ENCODE assay signal across 13 mouse cellular contexts in genomic region chr7:45574472-45575379, GRCm38 (mm10). TPM values are rescaled to one million over a fixed set of nuclear protein-coding genes. Genes with fewer than 3 reads are reported as not detected.
DNase-seq lines count a peak whose midpoint lies in the region; ATAC-seq lines count a peak whose summit lies in the region.
"Had no signal": no experiment of that assay in that cellular context is flagged by ENCODE, and none has a peak within 500 bp of the region (broad histone marks: within the 10 kb centered on the region; RNA-seq: fewer than 3 reads in every experiment).

No protein-coding gene starts in this region.

- no peak overlapping the region for H3K4me3 ChIP-seq in neural tube, embryonic 13.5 days
- peak overlapping the region; percentile 48 for H3K4me3 ChIP-seq in liver, embryonic 11.5 days (ENCODE audit: low read depth, low read length)
- H3K4me3 ChIP-seq: embryonic facial prominence, embryonic 15.5 days had no signal

- no peak for DNase-seq in neural tube, embryonic 10.5 days (ENCODE audit: extremely low spot score, low spot score)
- peak; percentile 88 for DNase-seq in kidney, adult 9 months
- DNase-seq in liver, embryonic 11.5 days (ENCODE audit: low spot score) = no peak
- no peak for DNase-seq in gastrocnemius, adult 18-20 months (ENCODE audit: low spot score)
- DNase-seq in layer of hippocampus, adult 9-11 months = no peak
- DNase-seq: cerebellum, adult 8-10 months; heart, postnatal 36 days had no signal

- no peak overlapping the region for H3K4me2 ChIP-seq in neural tube, embryonic 13.5 days
- peak overlapping the region; percentile 54 for H3K4me2 ChIP-seq in liver, embryonic 11.5 days
- H3K4me2 ChIP-seq: embryonic facial prominence, embryonic 15.5 days had no signal

- 86% methylated on average over 15 of the region's 15 CpGs for WGBS in neural tube, embryonic 13.5 days
- 76% methylated on average over 15 of the region's 15 CpGs for WGBS in liver, embryonic 11.5 days

- H3K9me3 ChIP-seq in neural tube, embryonic 13.5 days = no peaks in the 10 kb centered on the region
- no peaks in the 10 kb centered on the region for H3K9me3 ChIP-seq in liver, embryonic 11.5 days (ENCODE audit: control insufficient read depth, low read length)
- H3K9me3 ChIP-seq: embryonic facial prominence, embryonic 15.5 days had no signal

- H3K27me3 ChIP-seq in neural tube, embryonic 13.5 days = no peaks in the 10 kb centered on the region
- no peaks in the 10 kb centered on the region for H3K27me3 ChIP-seq in liver, embryonic 11.5 days (replicated peaks; ENCODE audit: control insufficient read depth, insufficient read depth, low read length)
- H3K27me3 ChIP-seq: embryonic facial prominence, embryonic 15.5 days had no signal

- H3K9ac ChIP-seq in neural tube, embryonic 13.5 days = 0 out of 2 replicates have a peak overlapping the region, but pooled peaks have one; percentile 26
- peak overlapping the region; percentile 1; the same call in 1 of the 2 replicates for H3K9ac ChIP-seq in liver, embryonic 11.5 days (ENCODE audit: low read depth, low read length)
- H3K9ac ChIP-seq: embryonic facial prominence, embryonic 15.5 days had no signal

- no peak overlapping the region for H3K27ac ChIP-seq in neural tube, embryonic 13.5 days (replicated peaks)
- peak overlapping the region; percentile 38 for H3K27ac ChIP-seq in liver, embryonic 11.5 days (ENCODE audit: low read depth, low read length)
- H3K27ac ChIP-seq: embryonic facial prominence, embryonic 15.5 days had no signal

- H3K4me1 ChIP-seq in neural tube, embryonic 13.5 days (replicated peaks) = peaks cover 17% of the 10 kb centered on the region
- peaks cover 30% of the 10 kb centered on the region for H3K4me1 ChIP-seq in liver, embryonic 11.5 days (replicated peaks; ENCODE audit: control insufficient read depth, insufficient read depth, low read length)

- peaks cover 19% of the 10 kb centered on the region for H3K36me3 ChIP-seq in neural tube, embryonic 13.5 days
- peaks cover 11% of the 10 kb centered on the region for H3K36me3 ChIP-seq in liver, embryonic 11.5 days (ENCODE audit: control insufficient read depth, insufficient read depth, low read length)

- no peak for ATAC-seq in neural tube, embryonic 13.5 days (ENCODE audit: low read depth)
- ATAC-seq in liver, embryonic 11.5 days (replicated peaks; ENCODE audit: low FRiP score) = no peak
- ATAC-seq in cerebellum, adult (ENCODE audit: insufficient number of reproducible peaks, low FRiP score, low TSS enrichment) = no peak
- ATAC-seq: midbrain, embryonic 16.5 days had no signal

RNA-seq across cellular contexts. Expression of gene Bcat2, which starts 4.8 kb away (rescaled TPM):
- polyA plus RNA-seq in neural tube, embryonic 13.5 days (2015; fragmentation: Nextera tagmentation; extraction: Ambion mirVana) = 24.0 and 24.1 TPM in 2 replicates
- 84.7 and 90.1 TPM in 2 replicates for polyA plus RNA-seq in liver, embryonic 11.5 days (2014; fragmentation: Nextera tagmentation; extraction: Ambion mirVana)
- 10 to 100 TPM; 95.0 to 98.1 TPM for total RNA-seq in gastrocnemius, adult 18-20 months (2021)

RNA-seq across cellular contexts. Expression of gene Hsd17b14, which starts 20.0 kb away (rescaled TPM):
- polyA plus RNA-seq in neural tube, embryonic 13.5 days (2015; fragmentation: Nextera tagmentation; extraction: Ambion mirVana) = 0.52 and 1.7 TPM in 2 replicates
- 2.8 and 5.4 TPM in 2 replicates for polyA plus RNA-seq in liver, embryonic 11.5 days (2014; fragmentation: Nextera tagmentation; extraction: Ambion mirVana)
- 1 to 10 TPM in 1 of 2 experiments, under 1 TPM in 1; 0.91 to 1.9 TPM for total RNA-seq in gastrocnemius, adult 18-20 months (2021)
- total RNA-seq: layer of hippocampus, adult 8-10 months had no signal

RNA-seq across cellular contexts. Expression of gene Fgf21, which starts 40.6 kb away (rescaled TPM):
- not detected in 2 replicates for polyA plus RNA-seq in neural tube, embryonic 13.5 days (2015; fragmentation: Nextera tagmentation; extraction: Ambion mirVana)
- polyA plus RNA-seq in liver, embryonic 11.5 days (2014; fragmentation: Nextera tagmentation; extraction: Ambion mirVana) = 0.23 TPM in 1 of 2 replicates, not detected in the other
- total RNA-seq in gastrocnemius, adult 18-20 months (2021) = not detected
- total RNA-seq: heart, postnatal 36 days; layer of hippocampus, adult 8-10 months had no signal
- polyA plus RNA-seq: limb, embryonic 11.5 days; midbrain, embryonic 16.5 days had no signal

RNA-seq across cellular contexts. Expression of gene Fut1, which starts 42.4 kb away (rescaled TPM):
- polyA plus RNA-seq in neural tube, embryonic 13.5 days (2015; fragmentation: Nextera tagmentation; extraction: Ambion mirVana) = not detected in 2 replicates
- polyA plus RNA-seq in liver, embryonic 11.5 days (2014; fragmentation: Nextera tagmentation; extraction: Ambion mirVana) = not detected in 2 replicates
- not detected for total RNA-seq in gastrocnemius, adult 18-20 months (2021)
- total RNA-seq: heart, postnatal 36 days had no signal
- polyA plus RNA-seq: midbrain, embryonic 16.5 days had no signal

RNA-seq across cellular contexts. Expression of gene Izumo1, which starts 46.9 kb away (rescaled TPM):
- 0.10 TPM in 1 of 2 replicates, not detected in the other for polyA plus RNA-seq in neural tube, embryonic 13.5 days (2015; fragmentation: Nextera tagmentation; extraction: Ambion mirVana)
- 0.21 and 0.22 TPM in 2 replicates for polyA plus RNA-seq in liver, embryonic 11.5 days (2014; fragmentation: Nextera tagmentation; extraction: Ambion mirVana)
- not detected for total RNA-seq in gastrocnemius, adult 18-20 months (2021)
- polyA plus RNA-seq: limb, embryonic 11.5 days; midbrain, embryonic 16.5 days had no signal
